In genomic region chr10:91881521-91882228, GRCm38 (mm10) we compare ENCODE assay signal across 11 mouse cellular contexts.
DNase-seq lines count a peak whose midpoint lies in the region; ATAC-seq and TF ChIP-seq lines count a peak whose summit lies in the region.
"Had no signal": no experiment of that assay in that cellular context is flagged by ENCODE, and none has a peak within 500 bp of the region (broad histone marks: within the 10 kb centered on the region; RNA-seq: fewer than 3 reads in every experiment).

No protein-coding gene starts in this region.

- no peak overlapping the region for H3K27ac ChIP-seq in forebrain, embryonic 14.5 days (ENCODE audit: low read depth, low read length)
- peak overlapping the region; percentile 80 for H3K27ac ChIP-seq in midbrain, embryonic 13.5 days
- H3K27ac ChIP-seq in intestine, postnatal 0 days (ENCODE audit: low read depth, low read length) = no peak overlapping the region
- H3K27ac ChIP-seq in lung, postnatal 0 days (ENCODE audit: low read length) = no peak overlapping the region
- H3K27ac ChIP-seq: macrophage had no signal

- no peak overlapping the region for H3K4me2 ChIP-seq in forebrain, embryonic 14.5 days (ENCODE audit: low read length)
- no peak overlapping the region for H3K4me2 ChIP-seq in midbrain, embryonic 13.5 days (replicated peaks)
- H3K4me2 ChIP-seq in intestine, postnatal 0 days (replicated peaks; ENCODE audit: low read depth) = no peak overlapping the region
- H3K4me2 ChIP-seq in lung, postnatal 0 days (replicated peaks; ENCODE audit: low read depth, low read length) = no peak overlapping the region
- H3K4me2 ChIP-seq: liver, embryonic 11.5 days had no signal

- peak; percentile 36 for DNase-seq in embryo, embryonic 11 days
- DNase-seq in forebrain, embryonic 14.5 days (ENCODE audit: low spot score) = peak; percentile 84
- peak; percentile 10 for DNase-seq in kidney, adult 9 months
- DNase-seq in lung, postnatal 0 days (ENCODE audit: low spot score) = no peak
- DNase-seq in adrenal gland, adult (ENCODE audit: inconsistent age in 2 of 2, low spot score in 1 of 2) = no peak
- DNase-seq in heart, adult 18-20 months = no peak
- DNase-seq: heart, postnatal 36 days had no signal

- no peaks in the 10 kb centered on the region for H3K27me3 ChIP-seq in forebrain, embryonic 14.5 days (replicated peaks; ENCODE audit: control insufficient read depth, insufficient read depth, low read length)
- no peaks in the 10 kb centered on the region for H3K27me3 ChIP-seq in midbrain, embryonic 13.5 days
- no peaks in the 10 kb centered on the region for H3K27me3 ChIP-seq in intestine, postnatal 0 days (replicated peaks; ENCODE audit: control insufficient read depth, insufficient read depth, low read length)
- no peaks in the 10 kb centered on the region for H3K27me3 ChIP-seq in lung, postnatal 0 days (replicated peaks; ENCODE audit: insufficient read depth, low read length)

- H3K4me1 ChIP-seq in forebrain, embryonic 14.5 days (ENCODE audit: control insufficient read depth, insufficient read depth, low read length) = peaks cover 3% of the 10 kb centered on the region; the same call in 1 of the 2 replicates
- peaks cover 10% of the 10 kb centered on the region for H3K4me1 ChIP-seq in midbrain, embryonic 13.5 days (replicated peaks)
- no peaks in the 10 kb centered on the region for H3K4me1 ChIP-seq in intestine, postnatal 0 days (replicated peaks; ENCODE audit: control insufficient read depth, insufficient read depth, low read length)
- no peaks in the 10 kb centered on the region for H3K4me1 ChIP-seq in lung, postnatal 0 days (ENCODE audit: insufficient read depth, low read depth, low read length)

- ATAC-seq in forebrain, embryonic 14.5 days = peak; percentile 93
- peak; percentile 85 for ATAC-seq in midbrain, embryonic 13.5 days
- ATAC-seq in intestine, postnatal 0 days = no peak
- no peak for ATAC-seq in lung, postnatal 0 days

- H3K9ac ChIP-seq in forebrain, embryonic 14.5 days (ENCODE audit: low read length) = no peak overlapping the region
- H3K9ac ChIP-seq in midbrain, embryonic 13.5 days (replicated peaks) = no peak overlapping the region
- H3K9ac ChIP-seq in intestine, postnatal 0 days (ENCODE audit: low read depth, low read length) = no peak overlapping the region
- no peak overlapping the region for H3K9ac ChIP-seq in lung, postnatal 0 days (replicated peaks; ENCODE audit: low read depth)

- no peaks in the 10 kb centered on the region for H3K36me3 ChIP-seq in forebrain, embryonic 14.5 days (ENCODE audit: control insufficient read depth, insufficient read depth, low read length)
- no peaks in the 10 kb centered on the region for H3K36me3 ChIP-seq in midbrain, embryonic 13.5 days
- no peaks in the 10 kb centered on the region for H3K36me3 ChIP-seq in intestine, postnatal 0 days (ENCODE audit: control insufficient read depth, insufficient read depth)
- H3K36me3 ChIP-seq in lung, postnatal 0 days (ENCODE audit: insufficient read depth, low read length) = no peaks in the 10 kb centered on the region

- H3K4me3 ChIP-seq in forebrain, embryonic 14.5 days (ENCODE audit: low read depth, low read length) = no peak overlapping the region
- H3K4me3 ChIP-seq in midbrain, embryonic 13.5 days (replicated peaks) = no peak overlapping the region
- H3K4me3 ChIP-seq in intestine, postnatal 0 days (ENCODE audit: low read depth, low read length) = no peak overlapping the region
- no peak overlapping the region for H3K4me3 ChIP-seq in lung, postnatal 0 days (ENCODE audit: low read depth, low read length)

- TF ChIP-seq CTCF in intestine, postnatal 0 days (IDR thresholded peaks at IDR 0.05; ENCODE audit: low read depth) = no peak
- no peak for TF ChIP-seq CTCF in lung, postnatal 0 days (IDR thresholded peaks at IDR 0.05)

- 3% methylated on average over 9 of the region's 9 CpGs for WGBS in forebrain, embryonic 14.5 days
- WGBS in midbrain, embryonic 13.5 days = 5% methylated on average over 9 of the region's 9 CpGs
- 50% methylated on average over 9 of the region's 9 CpGs for WGBS in intestine, postnatal 0 days
- WGBS in lung, postnatal 0 days = 53% methylated on average over 9 of the region's 9 CpGs

- TF ChIP-seq EP300 in lung, postnatal 0 days (IDR thresholded peaks at IDR 0.05) = no peak

- H3K9me3 ChIP-seq in forebrain, embryonic 14.5 days (replicated peaks; ENCODE audit: control insufficient read depth, low read length) = no peaks in the 10 kb centered on the region
- H3K9me3 ChIP-seq in midbrain, embryonic 13.5 days = no peaks in the 10 kb centered on the region
- H3K9me3 ChIP-seq in intestine, postnatal 0 days (ENCODE audit: control insufficient read depth) = no peaks in the 10 kb centered on the region
- H3K9me3 ChIP-seq in lung, postnatal 0 days (ENCODE audit: low read length) = no peaks in the 10 kb centered on the region

Comparison
In these comparisons a context has a peak if more than half of its experiments do, and no peak if none do; other contexts are left out.
1. DNase-seq: peak in embryo, embryonic 11 days (single experiment), forebrain, embryonic 14.5 days (single experiment) and kidney, adult 9 months (single experiment); none in lung, postnatal 0 days (single experiment), adrenal gland, adult (0 of 2) and heart, adult 18-20 months (0 of 2).
2. ATAC-seq: peak in forebrain, embryonic 14.5 days (single experiment) and midbrain, embryonic 13.5 days (single experiment); none in intestine, postnatal 0 days (single experiment) and lung, postnatal 0 days (single experiment).